Mouse (Mus musculus): ENCODE measurements around the gene Ino80d.

DNA sequence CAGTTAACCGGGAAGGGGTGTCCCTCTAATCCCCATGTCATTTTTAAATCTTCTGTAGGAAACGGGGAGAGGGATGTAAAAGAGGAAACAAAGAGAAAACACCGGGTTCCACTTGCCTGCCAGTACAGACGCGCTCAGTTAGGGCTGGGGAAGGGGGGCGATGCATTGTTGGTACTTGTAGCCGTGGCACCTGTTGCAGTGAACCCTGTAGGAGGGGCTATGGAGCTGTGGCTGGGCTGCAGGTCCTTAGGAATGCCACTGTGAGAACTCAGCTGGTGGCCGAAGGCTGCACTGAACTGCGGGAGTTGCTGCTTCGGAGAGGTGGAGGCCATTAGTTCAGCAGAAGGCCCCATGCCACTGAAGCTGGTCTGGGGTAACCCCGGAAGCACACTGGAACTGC lies 56.6 kb downstream of the Ino80d start:
- TF ChIP-seq CTCF (IDR thresholded peaks at IDR 0.05; ENCODE audit: extremely low read depth, insufficient read depth, insufficient read length, insufficient replicate concordance) (no peak), POLR2A (IDR thresholded peaks at IDR 0.05; ENCODE audit: low read depth, low read length) (no peak)
